Mouse (Mus musculus): ENCODE measurements at regions not wholly inside any gene's neighbourhood (a gene's known extent, or its start where the extent isn't known, plus 50 kb on each side); places are given as distances from the start of the nearest gene placed in this dataset.

DNA sequence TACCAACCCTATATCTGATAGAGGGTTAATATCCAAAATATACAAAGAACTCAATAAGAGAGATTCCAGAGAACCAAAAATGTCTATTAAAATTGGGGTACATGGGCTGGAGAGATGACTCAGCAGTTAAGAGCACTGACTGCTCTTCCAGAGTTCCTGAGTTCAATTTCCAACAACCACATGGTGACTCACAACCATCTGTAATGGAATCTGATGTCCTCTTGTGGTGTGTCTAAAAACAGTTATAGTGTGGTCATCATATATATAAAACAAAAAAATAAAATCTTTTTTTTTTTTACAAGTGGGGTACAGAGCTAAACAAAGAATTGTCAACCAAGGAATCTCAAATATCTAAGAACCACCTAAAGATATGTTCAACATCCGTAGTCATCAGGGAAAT, 102.5 kb upstream of the Col5a2 start:
- TF ChIP-seq MYC (IDR thresholded peaks at IDR 0.05; ENCODE audit: low read depth, low read length) = no peak
- no peak for TF ChIP-seq PAX5 (IDR thresholded peaks at IDR 0.05; ENCODE audit: low read length)
- TF ChIP-seq ETS1 (conservative IDR thresholded peaks at IDR 0.05; ENCODE audit: low read depth, low read length) = no peak
- no peak for TF ChIP-seq SMC3 (IDR thresholded peaks at IDR 0.05; ENCODE audit: low read depth, low read length)
- no peak for TF ChIP-seq ZMIZ1 (IDR thresholded peaks at IDR 0.05; ENCODE audit: low read depth, low read length)
- no peak for TF ChIP-seq POLR2AphosphoS2 (IDR thresholded peaks at IDR 0.05; ENCODE audit: low read depth, low read length)
- TF ChIP-seq MAFK (IDR thresholded peaks at IDR 0.05; ENCODE audit: insufficient replicate concordance, low read length) = no peak
- no peak for TF ChIP-seq CHD1 (IDR thresholded peaks at IDR 0.05; ENCODE audit: low read depth, low read length)
- no peak for TF ChIP-seq TCF12 (IDR thresholded peaks at IDR 0.05; ENCODE audit: low read depth, low read length)
- no peak for TF ChIP-seq IRF4 (IDR thresholded peaks at IDR 0.05; ENCODE audit: low read depth, low read length)
- no peak for TF ChIP-seq USF1 (IDR thresholded peaks at IDR 0.05; ENCODE audit: low read depth, low read length)
- no peak for TF ChIP-seq NRF1 (IDR thresholded peaks at IDR 0.05; ENCODE audit: low read depth, low read length)
- TF ChIP-seq BHLHE40 (IDR thresholded peaks at IDR 0.05; ENCODE audit: low read depth, low read length) = no peak
- TF ChIP-seq RAD21 (IDR thresholded peaks at IDR 0.05; ENCODE audit: low read depth, low read length) = no peak
- no peak for TF ChIP-seq ZKSCAN1 (IDR thresholded peaks at IDR 0.05; ENCODE audit: borderline replicate concordance, low read depth, low read length)
- no peak for TF ChIP-seq POLR2A (IDR thresholded peaks at IDR 0.05; ENCODE audit: low read depth, low read length)
- no peak for TF ChIP-seq KAT2A (IDR thresholded peaks at IDR 0.05; ENCODE audit: insufficient replicate concordance, low read length)
- Histone ChIP-seq H3K4me3 (replicated peaks in 1 of 3; ENCODE audit: low read depth in 2 of 3, low read length in 2 of 3, poor library complexity in 1 of 3) (no peak overlapping the region), H3K4me1 (ENCODE audit: control insufficient read depth in 1 of 2, insufficient read depth in 2 of 2) (no peaks in the 10 kb centered on the region), H3K36me3 (replicated peaks in 1 of 2; ENCODE audit: control insufficient read depth in 1 of 2, insufficient read depth in 1 of 2, low read length in 1 of 2) (no peaks in the 10 kb centered on the region), H3K9ac (ENCODE audit: insufficient read depth, low read depth) (no peak overlapping the region), H3K4me2 (ENCODE audit: insufficient read depth, low read depth, poor library complexity, severe bottlenecking) (no peak overlapping the region), H3K27me3 (replicated peaks) (no peaks in the 10 kb centered on the region), H3K9me3 (replicated peaks; ENCODE audit: low read length) (no peaks in the 10 kb centered on the region), H3K27ac (ENCODE audit: insufficient read depth, low read depth) (no peak overlapping the region), H3K79me2 (replicated peaks; ENCODE audit: control insufficient read depth, extremely low read depth, insufficient read depth, poor library complexity, severe bottlenecking) (no peaks in the 10 kb centered on the region)
- DNase-seq (ENCODE audit: extremely low read depth) = no peak
- dilution Hi-C loops (cut with MboI; ENCODE audit: extremely low pct_ligation_motif_present, extremely low pct_unique_long_range_greater_than_20kb, low sequenced_read_pairs) = no loop called here
- in situ Hi-C loops (cut with MboI; ENCODE audit: low pct_ligation_motif_present, low pct_unique_long_range_greater_than_20kb, low sequenced_read_pairs) = no loop called here

DNA sequence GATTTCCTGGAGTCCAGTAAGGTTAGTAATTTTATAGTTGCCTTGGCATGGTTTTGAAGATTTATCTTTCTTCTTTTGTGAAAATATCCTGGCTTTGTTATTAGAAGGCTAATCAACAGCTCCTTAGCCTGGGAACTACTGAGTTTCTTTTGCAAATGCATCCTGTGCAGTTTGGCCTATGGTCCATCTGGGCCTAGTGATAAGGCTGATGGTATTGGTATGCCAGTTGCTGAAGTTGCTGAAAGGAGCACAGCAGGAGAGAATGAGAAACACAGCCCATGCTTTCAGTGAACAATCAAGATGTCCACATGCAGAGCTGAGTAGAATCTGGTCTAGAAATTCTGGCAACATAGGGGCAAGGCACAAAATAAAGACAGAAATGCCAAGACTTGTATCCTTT, 105.2 kb upstream of the Col5a2 start:
- H3K9ac ChIP-seq (ENCODE audit: insufficient read depth, low read depth) = no peak overlapping the region
- TF ChIP-seq MAZ (IDR thresholded peaks at IDR 0.05; ENCODE audit: low read depth, low read length) (no peak), MAX (IDR thresholded peaks at IDR 0.05; ENCODE audit: low read length) (no peak), USF2 (conservative IDR thresholded peaks at IDR 0.05; ENCODE audit: low read depth, low read length) (no peak), MEF2A (IDR thresholded peaks at IDR 0.05; ENCODE audit: borderline replicate concordance, low read depth, low read length) (no peak), TBP (conservative IDR thresholded peaks at IDR 0.05; ENCODE audit: low read depth, low read length) (no peak), GABPA (IDR thresholded peaks at IDR 0.05; ENCODE audit: insufficient replicate concordance, low read depth, low read length) (no peak), POLR2A (IDR thresholded peaks at IDR 0.05; ENCODE audit: low read depth, low read length) (no peak), ZNF384 (IDR thresholded peaks at IDR 0.05; ENCODE audit: low read depth, low read length) (no peak), JUN (IDR thresholded peaks at IDR 0.05; ENCODE audit: insufficient read depth, low read depth, low read length) (no peak), SMC3 (IDR thresholded peaks at IDR 0.05; ENCODE audit: low read depth, low read length) (no peak), UBTF (IDR thresholded peaks at IDR 0.05; ENCODE audit: low read depth, low read length) (no peak), NRF1 (IDR thresholded peaks at IDR 0.05; ENCODE audit: low read depth, low read length) (no peak), SIN3A (IDR thresholded peaks at IDR 0.05; ENCODE audit: low read length) (no peak)
- dilution Hi-C loops (cut with MboI; ENCODE audit: extremely low pct_ligation_motif_present, extremely low pct_unique_long_range_greater_than_20kb, low sequenced_read_pairs) (no loop called here), in situ Hi-C loops (cut with MboI; ENCODE audit: low pct_ligation_motif_present, low pct_unique_long_range_greater_than_20kb, low sequenced_read_pairs) (no loop called here)
- no peaks in the 10 kb centered on the region for H3K27me3 ChIP-seq (replicated peaks)
- H3K4me3 ChIP-seq (replicated peaks in 1 of 3; ENCODE audit: low read depth in 2 of 3, low read length in 2 of 3, poor library complexity in 1 of 3) = no peak overlapping the region
- H3K36me3 ChIP-seq (replicated peaks in 1 of 2; ENCODE audit: control insufficient read depth in 1 of 2, insufficient read depth in 1 of 2, low read length in 1 of 2) = no peaks in the 10 kb centered on the region
- no peaks in the 10 kb centered on the region for H3K4me1 ChIP-seq (ENCODE audit: control insufficient read depth in 1 of 2, insufficient read depth in 2 of 2)
- H3K27ac ChIP-seq (ENCODE audit: insufficient read depth, low read depth) = no peak overlapping the region
- no peaks in the 10 kb centered on the region for H3K79me2 ChIP-seq (replicated peaks; ENCODE audit: control insufficient read depth, extremely low read depth, insufficient read depth, poor library complexity, severe bottlenecking)
- no peak overlapping the region for H3K4me2 ChIP-seq (ENCODE audit: insufficient read depth, low read depth, poor library complexity, severe bottlenecking)
- H3K9me3 ChIP-seq (replicated peaks; ENCODE audit: low read length) = no peaks in the 10 kb centered on the region
- no peak for DNase-seq (ENCODE audit: extremely low read depth)

All from CH12.LX (cell line).